Mouse (Mus musculus): ENCODE results near the gene Myo1d. TPM values are rescaled to one million over a fixed set of nuclear protein-coding genes. Genes with fewer than 3 reads are reported as not detected.

The Myo1d gene
- total and polyA plus RNA-seq, 2 experiments from 2014 or later: 1.8 to 2.5 TPM

- ATAC-seq (ENCODE audit: low FRiP score): no peak
- H3K27me3 ChIP-seq (ENCODE audit: insufficient read depth, low read length): no peaks in the 10 kb centered on the region
- H3K4me1 ChIP-seq (ENCODE audit: insufficient read depth, low read length): peaks cover 3% of the 10 kb centered on the region; the same call in 1 of the 2 replicates
- H3K9ac ChIP-seq (replicated peaks; ENCODE audit: low read length, poor library complexity, severe bottlenecking): no peak overlapping the region
- no peak overlapping the region for H3K4me2 ChIP-seq (ENCODE audit: low read depth, low read length, poor library complexity, severe bottlenecking)
- no peak for TF ChIP-seq CTCF (IDR thresholded peaks at IDR 0.05)
- no peaks in the 10 kb centered on the region for H3K9me3 ChIP-seq (ENCODE audit: low read length)
- no peak overlapping the region for H3K4me3 ChIP-seq (ENCODE audit: low read depth, low read length)
- 0 out of 2 replicates have a peak overlapping the region, but pooled peaks have one; percentile 4 for H3K27ac ChIP-seq (ENCODE audit: low read depth, low read length)
- no peaks in the 10 kb centered on the region for H3K36me3 ChIP-seq (ENCODE audit: insufficient read depth, low read length)
- no peak for DNase-seq (ENCODE audit: low spot score)
- WGBS: 80% methylated on average over 20 of the region's 20 CpGs
These were observed 178.6 kb downstream of the Myo1d start for GRCm38 (mm10) chr11:80601040-80601864.

- 76% methylated on average over 1 of the region's 1 CpGs for WGBS
- DNase-seq (ENCODE audit: low spot score) (no peak), ATAC-seq (ENCODE audit: low FRiP score) (no peak)
These were observed 184.3 kb downstream of the Myo1d start for GRCm38 (mm10) chr11:80595482-80595881.

GRCm38 (mm10) chr11:80589387-80589786, 190.4 kb downstream of the Myo1d start:
- H3K27ac ChIP-seq (ENCODE audit: low read depth, low read length): no peak overlapping the region
- WGBS: 42% methylated on average over 5 of the region's 5 CpGs
- H3K4me2 ChIP-seq (ENCODE audit: low read depth, low read length, poor library complexity, severe bottlenecking): no peak overlapping the region
- H3K4me3 ChIP-seq (ENCODE audit: low read depth, low read length): no peak overlapping the region
- no peaks in the 10 kb centered on the region for H3K4me1 ChIP-seq (ENCODE audit: insufficient read depth, low read length)
- H3K27me3 ChIP-seq (ENCODE audit: insufficient read depth, low read length): no peaks in the 10 kb centered on the region
- no peak for TF ChIP-seq CTCF (IDR thresholded peaks at IDR 0.05)
- H3K9me3 ChIP-seq (ENCODE audit: low read length): no peaks in the 10 kb centered on the region
- H3K9ac ChIP-seq (replicated peaks; ENCODE audit: low read length, poor library complexity, severe bottlenecking): no peak overlapping the region
- DNase-seq (ENCODE audit: low spot score) (no peak), ATAC-seq (ENCODE audit: low FRiP score) (no peak)
- no peaks in the 10 kb centered on the region for H3K36me3 ChIP-seq (ENCODE audit: insufficient read depth, low read length)

More at GRCm38 (mm10) chr11:80595482-80595881, 184.3 kb downstream of the Myo1d start:
- TF ChIP-seq CTCF (IDR thresholded peaks at IDR 0.05): no peak
- no peaks in the 10 kb centered on the region for H3K27me3 ChIP-seq (ENCODE audit: insufficient read depth, low read length)
- H3K9me3 ChIP-seq (ENCODE audit: low read length): no peaks in the 10 kb centered on the region
- H3K9ac ChIP-seq (replicated peaks; ENCODE audit: low read length, poor library complexity, severe bottlenecking): no peak overlapping the region
- no peak overlapping the region for H3K4me2 ChIP-seq (ENCODE audit: low read depth, low read length, poor library complexity, severe bottlenecking)
- no peak overlapping the region for H3K27ac ChIP-seq (ENCODE audit: low read depth, low read length)
- H3K36me3 ChIP-seq (ENCODE audit: insufficient read depth, low read length): no peaks in the 10 kb centered on the region
- no peak overlapping the region for H3K4me3 ChIP-seq (ENCODE audit: low read depth, low read length)
- no peaks in the 10 kb centered on the region for H3K4me1 ChIP-seq (ENCODE audit: insufficient read depth, low read length)

GRCm38 (mm10) chr11:80585761-80586160, 194.1 kb downstream of the Myo1d start:
- ATAC-seq (ENCODE audit: low FRiP score) (no peak), DNase-seq (ENCODE audit: low spot score) (no peak)
- H3K4me3 ChIP-seq (ENCODE audit: low read depth, low read length): no peak overlapping the region
- H3K27ac ChIP-seq (ENCODE audit: low read depth, low read length): no peak overlapping the region
- H3K4me1 ChIP-seq (ENCODE audit: insufficient read depth, low read length): no peaks in the 10 kb centered on the region
- no peaks in the 10 kb centered on the region for H3K36me3 ChIP-seq (ENCODE audit: insufficient read depth, low read length)
- no peaks in the 10 kb centered on the region for H3K27me3 ChIP-seq (ENCODE audit: insufficient read depth, low read length)
- TF ChIP-seq CTCF (IDR thresholded peaks at IDR 0.05): no peak
- no peak overlapping the region for H3K9ac ChIP-seq (replicated peaks; ENCODE audit: low read length, poor library complexity, severe bottlenecking)
- H3K9me3 ChIP-seq (ENCODE audit: low read length): no peaks in the 10 kb centered on the region
- no peak overlapping the region for H3K4me2 ChIP-seq (ENCODE audit: low read depth, low read length, poor library complexity, severe bottlenecking)

GRCm38 (mm10) chr11:80585211-80585610, 194.6 kb downstream of the Myo1d start:
- Histone ChIP-seq H3K27ac (ENCODE audit: low read depth, low read length) (no peak overlapping the region), H3K9me3 (ENCODE audit: low read length) (no peaks in the 10 kb centered on the region), H3K27me3 (ENCODE audit: insufficient read depth, low read length) (no peaks in the 10 kb centered on the region), H3K4me1 (ENCODE audit: insufficient read depth, low read length) (no peaks in the 10 kb centered on the region), H3K9ac (replicated peaks; ENCODE audit: low read length, poor library complexity, severe bottlenecking) (no peak overlapping the region), H3K4me3 (ENCODE audit: low read depth, low read length) (no peak overlapping the region), H3K36me3 (ENCODE audit: insufficient read depth, low read length) (no peaks in the 10 kb centered on the region), H3K4me2 (ENCODE audit: low read depth, low read length, poor library complexity, severe bottlenecking) (no peak overlapping the region)
- 25% methylated on average over 11 of the region's 11 CpGs for whole genome bisulfite sequencing
- no peak for DNase-seq (ENCODE audit: low spot score)
- no peak for TF ChIP-seq CTCF (IDR thresholded peaks at IDR 0.05)
- no peak for ATAC-seq (ENCODE audit: low FRiP score)

- DNase-seq (ENCODE audit: low spot score) (no peak), ATAC-seq (ENCODE audit: low FRiP score) (no peak)
- H3K4me1 ChIP-seq (ENCODE audit: insufficient read depth, low read length): peaks cover 8% of the 10 kb centered on the region; the same call in 1 of the 2 replicates
- TF ChIP-seq CTCF (IDR thresholded peaks at IDR 0.05): no peak
- H3K4me3 ChIP-seq (ENCODE audit: low read depth, low read length): no peak overlapping the region
- no peaks in the 10 kb centered on the region for H3K36me3 ChIP-seq (ENCODE audit: insufficient read depth, low read length)
- H3K9me3 ChIP-seq (ENCODE audit: low read length): no peaks in the 10 kb centered on the region
- H3K27me3 ChIP-seq (ENCODE audit: insufficient read depth, low read length): no peaks in the 10 kb centered on the region
- no peak overlapping the region for H3K9ac ChIP-seq (replicated peaks; ENCODE audit: low read length, poor library complexity, severe bottlenecking)
- H3K27ac ChIP-seq (ENCODE audit: low read depth, low read length): no peak overlapping the region
- H3K4me2 ChIP-seq (ENCODE audit: low read depth, low read length, poor library complexity, severe bottlenecking): no peak overlapping the region
- WGBS: 87% methylated on average over 3 of the region's 3 CpGs
These were observed 199.3 kb downstream of the Myo1d start for GRCm38 (mm10) chr11:80580494-80580893.

Data from midbrain, postnatal 0 days (tissue).